Mouse (Mus musculus) lung, postnatal 36 days (tissue): ENCODE measurements around the gene Eif2b4.
A peak's percentile ranks its signal among the peaks of the same experiment; 100 is the strongest.

Experiments used
- DNase-seq: peaks from one replicate; pipeline ENCODE4 v3.0.0; 2022; ENCODE audit warnings: mixed read lengths

The Eif2b4 gene

GRCm38 (mm10) chr5:31199321-31199892, 6.2 kb upstream of the Eif2b4 start:
- no peak for DNase-seq

GRCm38 (mm10) chr5:31198616-31199320, 5.5 kb upstream of the Eif2b4 start:
- no peak for DNase-seq

- DNase-seq, result no peak
These were observed 4.9 kb upstream of the Eif2b4 start for GRCm38 (mm10) chr5:31198170-31198569.

GRCm38 (mm10) chr5:31197072-31197471, 3.8 kb upstream of the Eif2b4 start:
- DNase-seq, result no peak

GRCm38 (mm10) chr5:31196207-31196606, 3.0 kb upstream of the Eif2b4 start:
- DNase-seq, result no peak

- DNase-seq, result no peak
These were observed 2.4 kb upstream of the Eif2b4 start for GRCm38 (mm10) chr5:31195671-31196070.

- DNase-seq, result no peak
These were observed 1.6 kb upstream of the Eif2b4 start for GRCm38 (mm10) chr5:31194486-31195485.

GRCm38 (mm10) chr5:31193631-31194281, 526 bp upstream of the Eif2b4 start:
- no peak for DNase-seq

GRCm38 (mm10) chr5:31192045-31192938, 938 bp downstream of the Eif2b4 start:
- no peak for DNase-seq

GRCm38 (mm10) chr5:31190201-31190600, 3.0 kb downstream of the Eif2b4 start:
- no peak for DNase-seq

- DNase-seq, result peak; percentile 35
These were observed 4.9 kb downstream of the Eif2b4 start for GRCm38 (mm10) chr5:31188223-31188840.

- no peak for DNase-seq
These were observed 9.6 kb downstream of the Eif2b4 start for GRCm38 (mm10) chr5:31183678-31184077.

- DNase-seq, result no peak
These were observed 12.0 kb downstream of the Eif2b4 start for GRCm38 (mm10) chr5:31181183-31181770.

- DNase-seq, result peak; percentile 97
These were observed 13.2 kb downstream of the Eif2b4 start, which contains the start of the genes Gm29609 and Gtf3c2 for GRCm38 (mm10) chr5:31179766-31180630. TSS of gene Gm29609 (minus strand) at chr5:31179911. TSS of gene Gtf3c2 (minus strand) at chr5:31180144.

- no peak for DNase-seq
These were observed 13.9 kb downstream of the Eif2b4 start for GRCm38 (mm10) chr5:31179301-31179765.

- DNase-seq, result peak; percentile 36
These were observed 24.6 kb downstream of the Eif2b4 start for GRCm38 (mm10) chr5:31168630-31169029.

GRCm38 (mm10) chr5:31164878-31165277, 28.4 kb downstream of the Eif2b4 start:
- no peak for DNase-seq

- DNase-seq, result no peak
These were observed 30.8 kb downstream of the Eif2b4 start for GRCm38 (mm10) chr5:31162462-31162861.

- peak; percentile 92 for DNase-seq
These were observed 39.1 kb downstream of the Eif2b4 start, which contains the start of gene Mpv17 for GRCm38 (mm10) chr5:31154152-31154553. TSS of gene Mpv17 (minus strand) at chr5:31154251.
